Mouse (Mus musculus): ENCODE measurements around the gene Ucp1. TPM values are rescaled to one million over a fixed set of nuclear protein-coding genes. Genes with fewer than 3 reads are reported as not detected.
"Not testable (repeated sequence)": the region's sequence is repeated elsewhere in the genome, so short reads cannot be mapped to it uniquely, and the experiment has no call there.

Ucp1 gene
- 1,000 to 10,000 TPM; 1,236 to 2,173 TPM for total RNA-seq (2021)
- polyA plus RNA-seq (2012; rRNA removed) = 551 and 1,129 TPM in 2 replicates
- long read RNA-seq, transcript Ucp1-201 (6 exons, 1,636 nt) = major isoform, 1,197 of 1,268 reads
- long read RNA-seq, partial matches to known transcripts = 56 of 1,268 reads
- long read RNA-seq, other reads (novel, unspliced or antisense) = 15 of 1,268 reads

DNA sequence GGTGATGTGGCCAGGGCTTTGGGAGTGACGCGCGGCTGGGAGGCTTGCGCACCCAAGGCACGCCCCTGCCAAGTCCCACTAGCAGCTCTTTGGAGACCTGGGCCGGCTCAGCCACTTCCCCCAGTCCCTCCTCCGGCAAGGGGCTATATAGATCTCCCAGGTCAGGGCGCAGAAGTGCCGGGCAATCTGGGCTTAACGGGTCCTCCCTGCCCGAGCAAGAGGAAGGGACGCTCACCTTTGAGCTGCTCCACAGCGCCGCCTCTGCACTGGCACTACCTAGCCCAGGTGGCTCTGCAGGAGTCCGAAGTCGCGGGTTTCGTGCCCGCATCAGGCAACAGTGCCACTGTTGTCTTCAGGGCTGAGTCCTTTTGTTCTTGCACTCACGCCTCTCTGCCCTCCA, at the start of gene Ucp1:
TSS of gene Ucp1 (plus strand) at position 177 of the 400 bp plus-strand sequence.
- DNase-seq = peak; percentile 48

- DNase-seq = no peak
Measured at GRCm38 (mm10) chr8:83244151-83244550, 46.0 kb upstream of the Ucp1 start.

DNA sequence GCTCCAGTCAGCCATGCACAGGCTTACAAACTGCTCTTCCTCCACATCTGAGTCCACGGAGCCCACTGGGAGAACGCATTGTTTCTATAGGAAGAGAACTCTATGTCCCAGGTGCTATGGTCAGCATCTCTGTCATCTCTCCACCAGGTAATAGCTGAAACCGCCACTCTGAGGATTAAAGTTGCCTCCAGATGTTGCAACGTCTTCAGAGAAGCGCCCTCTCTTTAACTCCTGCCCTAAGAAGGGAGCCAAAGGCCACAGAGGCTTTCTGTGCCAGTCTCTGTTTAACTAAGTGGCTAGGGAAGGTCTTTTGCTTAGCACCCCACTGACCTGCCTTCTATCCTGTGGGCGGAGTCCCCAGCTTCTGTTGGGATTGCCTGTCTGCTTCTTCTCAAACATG, 39.3 kb upstream of the Ucp1 start:
- DNase-seq = no peak

- no peak for DNase-seq
Measured at GRCm38 (mm10) chr8:83251362-83252246, 38.5 kb upstream of the Ucp1 start.

- DNase-seq = no peak
Measured at GRCm38 (mm10) chr8:83252791-83253190, 37.4 kb upstream of the Ucp1 start.

- DNase-seq = no peak
Measured at GRCm38 (mm10) chr8:83257631-83258030, 32.5 kb upstream of the Ucp1 start.

DNA sequence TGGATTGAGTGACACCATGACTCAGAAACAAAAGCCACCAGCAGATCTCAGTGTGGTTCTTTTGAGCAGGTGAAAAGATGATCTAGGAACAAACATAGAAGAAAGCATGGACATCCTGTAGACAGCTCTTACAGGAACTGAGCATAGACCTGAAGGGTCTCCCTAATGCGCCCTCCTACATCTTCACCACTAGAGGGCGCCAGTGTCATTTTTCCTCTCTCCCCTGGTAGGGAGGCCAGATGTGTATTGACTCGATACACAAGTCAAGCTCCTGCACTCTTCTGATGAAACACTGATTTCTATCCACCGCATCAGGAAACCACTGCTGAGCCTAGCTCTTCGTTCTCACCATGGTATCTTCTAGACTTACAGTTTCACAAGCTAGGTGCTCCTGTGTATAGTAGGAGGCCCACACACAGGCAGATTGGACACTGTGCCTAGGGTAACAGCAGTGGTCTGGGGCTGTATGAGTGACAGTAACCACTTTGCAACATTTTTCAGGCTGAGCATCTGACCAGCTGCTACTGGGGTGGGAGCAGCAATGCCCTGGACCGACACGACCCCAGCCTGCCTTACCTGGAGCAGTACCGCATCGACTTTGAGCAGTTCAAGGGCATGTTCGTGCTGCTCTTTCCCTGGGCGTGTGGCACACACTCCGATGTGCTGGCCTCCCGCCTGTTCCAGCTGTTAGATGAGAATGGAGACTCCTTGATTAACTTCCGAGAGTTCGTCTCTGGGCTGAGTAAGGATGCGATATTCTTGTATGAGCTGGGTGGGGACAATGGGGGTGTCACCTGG, 29.5 kb upstream of the Ucp1 start:
- DNase-seq = peak; percentile 57

GRCm38 (mm10) chr8:83271172-83271571, 19.0 kb upstream of the Ucp1 start:
- DNase-seq = no peak

- no peak for DNase-seq
Measured at GRCm38 (mm10) chr8:83272464-83272863, 17.7 kb upstream of the Ucp1 start.

DNA sequence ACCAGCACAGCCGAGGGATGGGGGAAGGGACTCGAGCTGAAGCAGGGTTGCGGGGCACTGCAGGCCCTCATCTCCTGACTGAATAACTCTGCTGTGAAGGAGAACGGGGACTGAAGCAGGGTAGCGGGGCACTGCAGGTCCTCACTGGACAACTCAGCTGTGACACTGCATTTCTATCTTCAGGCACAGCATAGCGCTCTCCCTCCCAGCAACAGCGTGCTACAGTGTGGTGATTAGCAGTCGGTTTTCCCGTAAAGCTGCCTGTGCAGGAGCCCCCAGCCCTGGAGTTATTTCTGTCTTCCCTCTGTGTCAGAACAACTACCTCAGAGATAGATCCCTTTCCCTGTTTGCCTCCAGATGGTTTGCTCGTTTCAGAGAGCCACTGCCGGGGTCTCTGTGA, 15.7 kb upstream of the Ucp1 start:
- DNase-seq = no peak

GRCm38 (mm10) chr8:83278431-83278830, 11.7 kb upstream of the Ucp1 start:
- peak; percentile 34 for DNase-seq

DNA sequence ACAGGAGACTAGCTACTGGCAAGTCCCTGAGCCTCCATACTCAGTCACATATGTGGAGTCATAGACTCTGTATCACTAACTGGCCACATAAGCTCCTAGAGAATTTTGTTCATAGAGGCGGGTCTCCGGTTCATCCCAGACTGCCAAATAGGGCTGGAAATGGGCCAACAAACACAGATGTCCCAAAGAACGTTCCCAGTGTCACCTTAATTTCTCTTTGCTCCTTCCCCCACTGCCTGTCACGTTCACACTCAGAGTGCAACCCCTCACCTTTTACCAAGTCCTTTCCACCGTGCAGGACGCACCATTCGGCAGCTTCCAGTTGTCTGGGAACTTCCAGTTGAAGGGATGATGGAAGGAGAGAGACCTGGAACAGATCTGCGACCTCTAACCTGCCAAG, 4.8 kb upstream of the Ucp1 start:
- no peak for DNase-seq

- no peak for DNase-seq
Measured at GRCm38 (mm10) chr8:83297375-83297774, 7.2 kb downstream of the Ucp1 start.

DNA sequence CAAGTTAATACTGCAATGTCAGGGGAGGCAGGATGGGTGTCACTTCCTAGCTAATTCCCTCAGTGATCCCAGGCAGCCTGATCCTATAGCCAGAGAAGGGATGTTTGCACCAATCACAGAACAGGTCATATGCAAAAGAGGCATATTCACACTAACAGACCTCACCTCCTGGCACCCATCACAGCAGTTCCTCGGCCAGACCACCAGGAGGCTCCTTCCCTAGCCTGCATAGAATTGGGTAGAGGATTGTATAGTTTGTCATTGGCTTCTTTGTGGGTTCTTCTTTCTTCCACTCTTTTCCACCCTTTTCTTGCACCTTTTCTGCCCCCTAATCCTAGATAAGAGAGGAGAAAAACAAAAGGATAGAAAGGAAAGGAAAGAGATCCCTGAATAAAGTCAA, 10.0 kb downstream of the Ucp1 start:
- no peak for DNase-seq

DNA sequence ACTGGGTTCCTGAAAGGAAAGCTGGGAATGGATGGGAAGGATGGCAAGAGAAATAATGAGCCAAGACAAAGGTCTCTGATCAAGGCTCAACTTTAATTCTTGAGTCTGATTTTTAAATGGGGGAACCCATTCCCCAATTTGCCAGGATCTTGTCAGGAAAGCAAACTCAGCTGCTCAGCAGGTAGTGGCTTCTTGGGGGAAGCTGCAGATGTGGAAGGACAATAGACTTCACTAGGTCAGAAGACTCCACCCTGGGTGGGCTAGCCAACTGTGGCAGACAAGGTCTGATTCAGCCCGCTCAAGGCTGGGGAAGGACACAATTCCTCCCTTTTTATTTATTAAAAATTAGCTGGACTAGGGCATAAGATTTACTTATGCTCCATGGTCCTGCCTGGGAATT, 14.8 kb downstream of the Ucp1 start:
- no peak for DNase-seq

GRCm38 (mm10) chr8:83309836-83310235, 19.7 kb downstream of the Ucp1 start:
- DNase-seq = peak; percentile 25

- DNase-seq = not testable (repeated sequence)
Measured at GRCm38 (mm10) chr8:83315084-83315483, 24.9 kb downstream of the Ucp1 start.

- no peak for DNase-seq
Measured at GRCm38 (mm10) chr8:83315691-83316090, 25.5 kb downstream of the Ucp1 start.

DNA sequence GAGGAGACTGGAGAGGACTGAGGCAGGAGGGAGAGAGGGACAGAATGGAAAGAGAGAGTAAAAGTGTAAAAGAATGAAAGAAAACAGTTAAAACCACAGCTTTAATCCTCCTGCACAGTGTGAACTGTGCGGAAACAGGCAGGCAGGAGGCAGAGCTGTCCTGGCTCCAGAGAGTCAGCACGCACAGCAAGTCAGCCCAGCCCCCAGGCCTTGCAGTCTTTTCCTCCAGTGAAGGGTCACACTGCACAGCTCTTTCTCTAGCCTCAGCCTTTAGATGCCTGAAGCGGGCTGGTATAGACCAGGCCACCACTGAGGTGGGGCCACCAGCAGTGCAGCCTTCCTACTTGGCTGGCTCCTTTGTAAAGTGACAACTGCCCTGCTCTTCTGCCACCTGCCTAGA, 30.4 kb downstream of the Ucp1 start:
- no peak for DNase-seq

DNA sequence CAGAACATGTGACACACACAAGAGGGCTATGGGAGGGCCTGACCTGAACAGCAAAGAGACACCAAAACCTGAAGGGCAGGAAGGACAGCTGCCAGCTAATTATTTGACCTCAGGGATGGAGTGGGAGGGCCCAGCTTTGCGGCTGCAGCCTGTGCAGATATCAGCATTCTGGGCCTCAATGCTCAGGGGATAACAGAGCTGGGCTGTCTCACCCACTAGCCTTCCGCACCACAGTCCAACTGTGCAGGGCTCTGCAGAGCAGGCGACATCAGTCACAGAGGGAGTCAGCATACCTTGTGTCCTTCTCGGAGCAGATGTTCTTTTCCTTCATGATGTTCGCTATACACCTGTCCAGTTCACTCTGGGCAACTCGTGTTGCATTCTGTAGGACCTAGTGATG, 32.2 kb downstream of the Ucp1 start:
- no peak for DNase-seq

- DNase-seq = no peak
Measured at GRCm38 (mm10) chr8:83323056-83323455, 32.9 kb downstream of the Ucp1 start.

DNA sequence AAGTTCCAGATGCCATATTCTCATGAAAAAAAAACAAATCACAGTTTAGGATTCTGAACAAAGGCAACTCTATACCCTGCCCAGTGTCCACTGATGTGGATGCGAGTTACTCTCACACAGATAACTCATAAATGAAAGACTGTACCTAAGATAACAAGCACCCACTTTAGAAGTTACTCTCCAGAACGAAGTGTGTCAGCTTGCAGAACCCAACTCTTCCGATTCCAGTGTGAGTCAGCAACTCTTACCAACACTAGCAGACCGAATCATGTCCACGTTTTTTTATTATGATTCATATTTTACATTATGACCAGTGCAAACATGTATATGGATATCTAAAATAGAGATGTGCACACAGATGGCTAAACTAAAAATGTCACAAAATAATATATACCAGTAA, 37.7 kb downstream of the Ucp1 start:
- DNase-seq = no peak

DNA sequence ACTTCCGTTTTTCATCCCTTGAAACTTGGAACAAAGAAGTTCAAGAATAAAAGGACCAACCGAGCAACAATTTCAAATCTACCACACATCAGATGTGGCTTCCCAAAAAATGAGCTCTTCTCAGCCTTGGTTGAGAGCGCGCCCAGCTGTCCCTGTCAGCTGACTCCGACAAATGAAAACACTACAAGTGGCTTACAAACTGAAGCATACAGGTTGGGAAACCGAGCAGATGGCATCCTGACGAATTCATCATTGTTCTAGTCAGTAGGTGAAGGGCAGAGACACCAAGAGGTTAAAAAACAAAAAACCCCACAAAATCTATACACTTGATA, 41.4 kb downstream of the Ucp1 start:
- no peak for DNase-seq
